Mouse (Mus musculus) CH12.LX (cell line): ENCODE data around the gene Anks1b. TPM values are rescaled to one million over a fixed set of nuclear protein-coding genes. Genes with fewer than 3 reads are reported as not detected.

Source experiments
- DNase-seq: peaks from one replicate; pipeline ENCODE4 v3.0.0-alpha.2; 2013; ENCODE audit errors: extremely low read depth
- H3K27ac ChIP-seq: 2 replicates; pipeline ENCODE4 v1.5.1; 2012; ENCODE audit warnings: low read depth, mild to moderate bottlenecking, control low read depth, moderate library complexity; ENCODE audit not compliant: insufficient read depth
- H3K27me3 ChIP-seq: replicated peaks from 2 replicates; pipeline ENCODE3; 2012; ENCODE audit warnings: inconsistent platforms
- H3K36me3 ChIP-seq, 2 experiments: replicated peaks in 1 of 2; 2 replicates each; pipeline versions ENCODE3 to v1.6.1; 2012; ENCODE audit warnings: inconsistent platforms in 1 of 2, low read length in 1 of 2, mild to moderate bottlenecking in 1 of 2, mixed read lengths in 1 of 2, moderate library complexity in 1 of 2; ENCODE audit not compliant: control insufficient read depth in 1 of 2, insufficient read depth in 1 of 2
- H3K4me1 ChIP-seq, 2 experiments: 2 replicates each; pipeline ENCODE4 v1.6.1; 2012; ENCODE audit warnings: inconsistent platforms in 1 of 2, moderate library complexity in 1 of 2; ENCODE audit not compliant: insufficient read depth in 2 of 2, control insufficient read depth in 1 of 2
- H3K4me2 ChIP-seq: 2 replicates; pipeline ENCODE4 v1.6.1; 2012; ENCODE audit warnings: low read depth, mild to moderate bottlenecking, control low read depth; ENCODE audit not compliant: poor library complexity, insufficient read depth, severe bottlenecking
- H3K4me3 ChIP-seq, 3 experiments: fragments of 150-350 bp in 1 of 3; sonication (generic) in 1 of 3; replicated peaks in 1 of 3; 2 replicates each; pipeline versions ENCODE3 to v1.5.1; 2011 to 2012; ENCODE audit warnings: low read depth in 2 of 3, low read length in 2 of 3, mild to moderate bottlenecking in 2 of 3, moderate library complexity in 2 of 3, control low read depth in 1 of 3, improper control_type of control experiment in 1 of 3, inconsistent platforms in 1 of 3, mixed read lengths in 1 of 3; ENCODE audit not compliant: poor library complexity in 1 of 3
- H3K79me2 ChIP-seq: replicated peaks from 2 replicates; pipeline ENCODE4 v1.6.1; 2012; ENCODE audit warnings: mild to moderate bottlenecking, moderate library complexity; ENCODE audit not compliant: control insufficient read depth, poor library complexity, insufficient read depth, severe bottlenecking; ENCODE audit errors: extremely low read depth
- H3K9ac ChIP-seq: 2 replicates; pipeline ENCODE4 v1.6.1; 2012; ENCODE audit warnings: low read depth, mild to moderate bottlenecking, control low read depth, moderate library complexity; ENCODE audit not compliant: insufficient read depth
- H3K9me3 ChIP-seq: replicated peaks from 2 replicates; pipeline ENCODE3; 2012; ENCODE audit warnings: low read length, inconsistent platforms, mixed read lengths
- CHD1 ChIP-seq: IDR thresholded peaks from 2 replicates; pipeline ENCODE4 v1.6.1; 2012; ENCODE audit warnings: low read depth, low read length, improper control_type of control experiment, inconsistent platforms
- CTCF ChIP-seq, 2 experiments: IDR thresholded peaks in 1 of 2; conservative IDR thresholded peaks in 1 of 2; 2 replicates each; pipeline ENCODE4 v1.5.1; 2011 to 2012; ENCODE audit warnings: low read depth in 2 of 2, low read length in 2 of 2, improper control_type of control experiment in 1 of 2, inconsistent platforms in 1 of 2, mild to moderate bottlenecking in 1 of 2, moderate library complexity in 1 of 2
- E2F4 ChIP-seq: IDR thresholded peaks from 2 replicates; pipeline ENCODE4 v1.6.1; 2011; ENCODE audit warnings: low read depth, low read length, improper control_type of control experiment; ENCODE audit not compliant: insufficient replicate concordance
- EP300 ChIP-seq: IDR thresholded peaks from 2 replicates; pipeline ENCODE4 v1.6.1; 2011; ENCODE audit warnings: low read length, improper control_type of control experiment
- GABPA ChIP-seq: IDR thresholded peaks from 2 replicates; pipeline ENCODE4 v1.6.1; 2012; ENCODE audit warnings: low read depth, low read length, improper control_type of control experiment, inconsistent platforms; ENCODE audit not compliant: insufficient replicate concordance
- IRF4 ChIP-seq: IDR thresholded peaks from 2 replicates; pipeline ENCODE4 v1.6.1; 2014; ENCODE audit warnings: low read depth, mild to moderate bottlenecking, inconsistent platforms, low read length, improper control_type of control experiment
- JUN ChIP-seq: IDR thresholded peaks from 2 replicates; pipeline ENCODE4 v1.6.1; 2011; ENCODE audit warnings: low read depth, mild to moderate bottlenecking, low read length, improper control_type of control experiment, moderate library complexity; ENCODE audit not compliant: insufficient read depth
- JUND ChIP-seq: conservative IDR thresholded peaks from 2 replicates; pipeline ENCODE4 v1.6.1; 2011; ENCODE audit warnings: low read depth, low read length, improper control_type of control experiment
- KAT2A ChIP-seq: IDR thresholded peaks from 2 replicates; pipeline ENCODE4 v1.6.1; 2012; ENCODE audit warnings: low read length, improper control_type of control experiment, inconsistent platforms; ENCODE audit not compliant: insufficient replicate concordance
- MAFK ChIP-seq: IDR thresholded peaks from 2 replicates; pipeline ENCODE4 v1.6.1; 2011; ENCODE audit warnings: low read length, improper control_type of control experiment; ENCODE audit not compliant: insufficient replicate concordance
- MAX ChIP-seq: IDR thresholded peaks from 2 replicates; pipeline ENCODE4 v1.6.1; 2011; ENCODE audit warnings: low read length, improper control_type of control experiment
- MYC ChIP-seq: IDR thresholded peaks from 2 replicates; pipeline ENCODE4 v1.6.1; 2011; ENCODE audit warnings: low read depth, mild to moderate bottlenecking, improper control_type of control experiment, low read length
- NELFE ChIP-seq: IDR thresholded peaks from 2 replicates; pipeline ENCODE4 v1.6.1; 2011; ENCODE audit warnings: low read depth, low read length, improper control_type of control experiment
- PAX5 ChIP-seq: IDR thresholded peaks from 2 replicates; pipeline ENCODE4 v1.6.1; 2012; ENCODE audit warnings: low read length, inconsistent platforms, mixed read lengths
- POLR2A ChIP-seq: IDR thresholded peaks from 2 replicates; pipeline ENCODE4 v1.6.1; 2011; ENCODE audit warnings: low read depth, mild to moderate bottlenecking, improper control_type of control experiment, low read length
- POLR2AphosphoS2 ChIP-seq: IDR thresholded peaks from 2 replicates; pipeline ENCODE4 v1.6.1; 2011; ENCODE audit warnings: low read depth, low read length, improper control_type of control experiment
- RAD21 ChIP-seq: IDR thresholded peaks from 2 replicates; pipeline ENCODE4 v1.6.1; 2011; ENCODE audit warnings: low read depth, mild to moderate bottlenecking, low read length, improper control_type of control experiment, moderate library complexity
- RCOR1 ChIP-seq: conservative IDR thresholded peaks from 2 replicates; pipeline ENCODE4 v1.6.1; 2012; ENCODE audit warnings: low read depth, mild to moderate bottlenecking, inconsistent platforms, low read length, improper control_type of control experiment
- SIN3A ChIP-seq: IDR thresholded peaks from 2 replicates; pipeline ENCODE4 v1.6.1; 2012; ENCODE audit warnings: low read length, improper control_type of control experiment, inconsistent platforms
- ZMIZ1 ChIP-seq: IDR thresholded peaks from 2 replicates; pipeline ENCODE4 v1.6.1; 2012; ENCODE audit warnings: low read depth, mild to moderate bottlenecking, inconsistent platforms, low read length, improper control_type of control experiment
- ZNF384 ChIP-seq: IDR thresholded peaks from 2 replicates; pipeline ENCODE4 v1.6.1; 2012; ENCODE audit warnings: low read depth, low read length, improper control_type of control experiment, inconsistent platforms
- dilution Hi-C: fragments of 300-500 bp; cut with MboI; formaldehyde crosslinking; loops from 2 replicates; pipeline ENCODE4 v1.14.3; 2020; ENCODE audit warnings: low sequenced_read_pairs; ENCODE audit not compliant: extremely low pct_unique_long_range_greater_than_20kb, extremely low pct_ligation_motif_present
- in situ Hi-C: fragments of 300-500 bp; cut with MboI; formaldehyde crosslinking; loops from 3 replicates; pipeline ENCODE4 v1.14.3; 2019; ENCODE audit warnings: low sequenced_read_pairs, low pct_ligation_motif_present, low pct_unique_long_range_greater_than_20kb, mixed read lengths
- polyA plus RNA-seq: library from polyadenylated mRNA; unstranded; fragments of >175 nt; gene quantifications from 2 replicates; pipeline ENCODE4 v1.2.1, GENCODE M21; 2012; ENCODE audit warnings: low read depth; ENCODE audit not compliant: insufficient read length
- total RNA-seq, 2 experiments: library from RNA; depleted of rRNA; stranded (reverse); fragments of 300-350 nt in 1 of 2; fragments of >200 nt in 1 of 2; gene quantifications; 2 replicates each; pipeline ENCODE4 v1.2.3; 2012 to 2014

The Anks1b gene
- total and polyA plus RNA-seq, 3 experiments: 0.17 TPM; not detected in 2

- Histone ChIP-seq H3K27me3 (no peaks in the 10 kb centered on the region), H3K4me1 (no peaks in the 10 kb centered on the region), H3K4me3 (no peak overlapping the region), H3K36me3 (no peaks in the 10 kb centered on the region), H3K27ac (no peak overlapping the region), H3K9ac (no peak overlapping the region), H3K4me2 (no peak overlapping the region), H3K9me3 (no peaks in the 10 kb centered on the region), H3K79me2 (no peaks in the 10 kb centered on the region)
- DNase-seq: no peak
- dilution Hi-C loops (no loop called here), in situ Hi-C loops (loop anchor here (10.0 kb wide), 1 partner anchor 425 kb away; no protein-coding TSS in a partner anchor)
- TF ChIP-seq POLR2A (no peak), RCOR1 (no peak), ZNF384 (no peak), MAFK (no peak), CTCF (conservative IDR thresholded peaks at IDR 0.05 in 1 of 2, IDR thresholded peaks at IDR 0.05 in 1 of 2; ENCODE audit: low read depth in 2 of 2, low read length in 2 of 2) (0 out of 4 replicates have a peak, but pooled peaks of 1 of the 2 experiments have one; percentile 2), IRF4 (no peak), GABPA (no peak)
Observed at GRCm38 (mm10) chr10:90719996-90720395, 846.7 kb downstream of the Anks1b start.

GRCm38 (mm10) chr10:90723071-90723494 lies 849.8 kb downstream of the Anks1b start:
- no peak for TF ChIP-seq ZMIZ1
- no peak for TF ChIP-seq E2F4
- no peak for TF ChIP-seq MAX
- no peak for TF ChIP-seq PAX5
- TF ChIP-seq, all 38 proteins: peak for 0
- DNase-seq: no peak
- dilution Hi-C loops: no loop called here
- Histone ChIP-seq H3K79me2 (no peaks in the 10 kb centered on the region), H3K4me3 (no peak overlapping the region), H3K27me3 (peaks cover 4% of the 10 kb centered on the region), H3K36me3 (no peaks in the 10 kb centered on the region), H3K4me2 (no peak overlapping the region), H3K4me1 (no peaks in the 10 kb centered on the region), H3K9ac (no peak overlapping the region), H3K9me3 (no peaks in the 10 kb centered on the region), H3K27ac (no peak overlapping the region)
- in situ Hi-C loops: loop anchor here (10.0 kb wide), 1 partner anchor 422 kb away; no protein-coding TSS in a partner anchor

DNA sequence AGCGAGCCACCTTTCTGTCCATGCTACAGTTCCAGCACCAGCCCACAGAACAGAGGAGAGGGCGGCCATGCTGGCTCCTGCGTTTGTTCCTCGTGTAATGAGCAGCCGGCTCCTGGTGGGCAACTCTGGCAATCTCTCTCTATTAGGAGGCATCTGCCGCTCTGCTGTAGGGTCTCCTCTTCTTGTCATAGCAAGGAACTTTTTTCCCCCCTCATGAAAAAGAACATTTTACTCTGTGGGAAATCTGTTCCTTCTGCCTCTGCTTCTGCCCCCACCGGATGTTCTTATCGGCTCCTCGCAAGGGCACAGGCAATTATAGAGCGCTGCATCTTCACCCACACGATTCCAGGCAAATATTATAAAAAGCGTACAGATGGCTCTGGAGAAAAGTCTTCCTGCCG lies 850.6 kb downstream of the Anks1b start:
- Histone ChIP-seq H3K4me3 (no peak overlapping the region), H3K36me3 (no peaks in the 10 kb centered on the region), H3K9ac (no peak overlapping the region), H3K4me1 (peaks cover 2 to 5% of the 10 kb centered on the region in 2 experiments; a peak in 2 of 4 replicates), H3K79me2 (no peaks in the 10 kb centered on the region), H3K4me2 (no peak overlapping the region), H3K9me3 (no peaks in the 10 kb centered on the region), H3K27ac (no peak overlapping the region), H3K27me3 (peaks cover 7% of the 10 kb centered on the region)
- dilution Hi-C loops (no loop called here), in situ Hi-C loops (loop anchor here (10.0 kb wide), 1 partner anchor 421 kb away; no protein-coding TSS in a partner anchor)
- DNase-seq: no peak
- TF ChIP-seq SIN3A (no peak), JUN (no peak), JUND (no peak), NELFE (no peak), RAD21 (no peak), CTCF (conservative IDR thresholded peaks at IDR 0.05 in 1 of 2, IDR thresholded peaks at IDR 0.05 in 1 of 2; ENCODE audit: low read depth in 2 of 2, low read length in 2 of 2) (no peak), EP300 (no peak), CHD1 (no peak), MAFK (no peak), IRF4 (no peak), POLR2AphosphoS2 (no peak), KAT2A (no peak), MYC (no peak)
